Mouse (Mus musculus): Measurements from ENCODE around the gene Gm9999.
"Not testable (repeated sequence)": the region's sequence is repeated elsewhere in the genome, so short reads cannot be mapped to it uniquely, and the experiment has no call there.

DNA sequence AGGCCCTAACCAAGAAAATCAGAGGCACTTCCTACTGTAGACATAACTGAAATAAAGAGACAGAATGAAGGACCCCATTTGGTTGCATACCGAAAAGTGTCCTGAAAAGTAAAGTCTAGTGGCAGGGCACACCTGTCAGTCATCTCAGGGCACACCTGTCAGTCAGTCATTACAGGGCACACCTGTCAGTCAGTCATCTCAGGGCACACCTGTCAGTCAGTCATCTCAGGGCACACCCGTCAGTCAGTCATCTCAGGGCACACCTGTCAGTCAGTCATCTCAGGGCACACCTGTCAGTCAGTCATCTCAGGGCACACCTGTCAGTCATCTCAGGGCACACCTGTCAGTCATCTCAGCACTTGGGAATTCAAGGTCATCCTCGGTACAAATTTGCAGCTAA, 43.5 kb downstream of the Gm9999 start:
- TF ChIP-seq CTCF (IDR thresholded peaks at IDR 0.05; ENCODE audit: low read depth); EP300 (optimal IDR thresholded peaks at IDR 0.05): not testable (repeated sequence)

All from stomach, postnatal 0 days (tissue).